Mouse (Mus musculus): ENCODE results near the gene Abi1. TPM values are rescaled to one million over a fixed set of nuclear protein-coding genes. Genes with fewer than 3 reads are reported as not detected.

Abi1 gene
- total and polyA plus RNA-seq, 2 experiments from 2014 or later: 71.7 to 141 TPM

GRCm38 (mm10) chr2:23034692-23035435 is 5.2 kb downstream of the Abi1 start:
- H3K9ac ChIP-seq: no peak overlapping the region
- no peak overlapping the region for H3K4me3 ChIP-seq (ENCODE audit: low read depth, low read length)
- no peak for TF ChIP-seq CTCF (IDR thresholded peaks at IDR 0.05; ENCODE audit: low read depth)
- no peaks in the 10 kb centered on the region for H3K27me3 ChIP-seq (ENCODE audit: insufficient read depth, low read length)
- H3K36me3 ChIP-seq (ENCODE audit: insufficient read depth): no peaks in the 10 kb centered on the region
- H3K4me2 ChIP-seq (ENCODE audit: low read depth): no peak overlapping the region
- H3K4me1 ChIP-seq (ENCODE audit: insufficient read depth): peaks cover 5% of the 10 kb centered on the region; the same call in 1 of the 2 replicates
- no peaks in the 10 kb centered on the region for H3K9me3 ChIP-seq (ENCODE audit: low read length)
- ATAC-seq: no peak
- no peak for DNase-seq
- H3K27ac ChIP-seq (ENCODE audit: low read depth, low read length): no peak overlapping the region
- WGBS: 85% methylated on average over 3 of the region's 3 CpGs

- Histone ChIP-seq H3K27me3 (ENCODE audit: insufficient read depth, low read length) (no peaks in the 10 kb centered on the region), H3K9me3 (ENCODE audit: low read length) (no peaks in the 10 kb centered on the region), H3K9ac (no peak overlapping the region), H3K36me3 (ENCODE audit: insufficient read depth) (no peaks in the 10 kb centered on the region; the same call in 1 of the 2 replicates), H3K4me3 (ENCODE audit: low read depth, low read length) (no peak overlapping the region), H3K27ac (ENCODE audit: low read depth, low read length) (no peak overlapping the region), H3K4me1 (ENCODE audit: insufficient read depth) (no peaks in the 10 kb centered on the region), H3K4me2 (ENCODE audit: low read depth) (no peak overlapping the region)
- 98% methylated on average over 4 of the region's 4 CpGs for WGBS
- DNase-seq (no peak), ATAC-seq (no peak)
- TF ChIP-seq CTCF (IDR thresholded peaks at IDR 0.05; ENCODE audit: low read depth): no peak
These were observed 9.4 kb downstream of the Abi1 start for GRCm38 (mm10) chr2:23030631-23031030.

GRCm38 (mm10) chr2:23028826-23029225 is 11.2 kb downstream of the Abi1 start:
- TF ChIP-seq CTCF (IDR thresholded peaks at IDR 0.05; ENCODE audit: low read depth): no peak
- ATAC-seq (no peak), DNase-seq (no peak)
- 65% methylated on average over 4 of the region's 4 CpGs for WGBS
- H3K4me3 ChIP-seq (ENCODE audit: low read depth, low read length): no peak overlapping the region
- no peaks in the 10 kb centered on the region; the same call in 1 of the 2 replicates for H3K36me3 ChIP-seq (ENCODE audit: insufficient read depth)
- no peak overlapping the region for H3K9ac ChIP-seq
- H3K4me2 ChIP-seq (ENCODE audit: low read depth): no peak overlapping the region
- H3K4me1 ChIP-seq (ENCODE audit: insufficient read depth): no peaks in the 10 kb centered on the region
- no peaks in the 10 kb centered on the region for H3K27me3 ChIP-seq (ENCODE audit: insufficient read depth, low read length)
- H3K27ac ChIP-seq (ENCODE audit: low read depth, low read length): no peak overlapping the region
- no peaks in the 10 kb centered on the region for H3K9me3 ChIP-seq (ENCODE audit: low read length)

GRCm38 (mm10) chr2:23026379-23026778 is 13.7 kb downstream of the Abi1 start:
- no peak for TF ChIP-seq CTCF (IDR thresholded peaks at IDR 0.05; ENCODE audit: low read depth)
- Histone ChIP-seq H3K4me2 (ENCODE audit: low read depth) (no peak overlapping the region), H3K27ac (ENCODE audit: low read depth, low read length) (no peak overlapping the region), H3K9me3 (ENCODE audit: low read length) (no peaks in the 10 kb centered on the region), H3K36me3 (ENCODE audit: insufficient read depth) (no peaks in the 10 kb centered on the region; the same call in 1 of the 2 replicates), H3K9ac (no peak overlapping the region), H3K4me1 (ENCODE audit: insufficient read depth) (no peaks in the 10 kb centered on the region), H3K27me3 (ENCODE audit: insufficient read depth, low read length) (no peaks in the 10 kb centered on the region), H3K4me3 (ENCODE audit: low read depth, low read length) (no peak overlapping the region)
- ATAC-seq (no peak), DNase-seq (no peak)
- 98% methylated on average over 1 of the region's 1 CpGs for WGBS

- no peaks in the 10 kb centered on the region for H3K9me3 ChIP-seq (ENCODE audit: low read length)
- DNase-seq: no peak
- H3K27ac ChIP-seq (ENCODE audit: low read depth, low read length): no peak overlapping the region
- ATAC-seq: no peak
- no peaks in the 10 kb centered on the region for H3K27me3 ChIP-seq (ENCODE audit: insufficient read depth, low read length)
- no peak overlapping the region for H3K4me2 ChIP-seq (ENCODE audit: low read depth)
- no peak for TF ChIP-seq CTCF (IDR thresholded peaks at IDR 0.05; ENCODE audit: low read depth)
- H3K9ac ChIP-seq: no peak overlapping the region
- no peak overlapping the region for H3K4me3 ChIP-seq (ENCODE audit: low read depth, low read length)
- 92% methylated on average over 4 of the region's 4 CpGs for WGBS
- H3K36me3 ChIP-seq (ENCODE audit: insufficient read depth): no peaks in the 10 kb centered on the region; the same call in 1 of the 2 replicates
- no peaks in the 10 kb centered on the region for H3K4me1 ChIP-seq (ENCODE audit: insufficient read depth)
These were observed 16.2 kb downstream of the Abi1 start for GRCm38 (mm10) chr2:23023714-23024282.

- H3K9me3 ChIP-seq (ENCODE audit: low read length): no peaks in the 10 kb centered on the region
- TF ChIP-seq CTCF (IDR thresholded peaks at IDR 0.05; ENCODE audit: low read depth): no peak
- H3K27ac ChIP-seq (ENCODE audit: low read depth, low read length): no peak overlapping the region
- H3K4me3 ChIP-seq (ENCODE audit: low read depth, low read length): no peak overlapping the region
- H3K9ac ChIP-seq: no peak overlapping the region
- DNase-seq: no peak
- H3K4me1 ChIP-seq (ENCODE audit: insufficient read depth): no peaks in the 10 kb centered on the region
- H3K27me3 ChIP-seq (ENCODE audit: insufficient read depth, low read length): no peaks in the 10 kb centered on the region
- no peaks in the 10 kb centered on the region for H3K36me3 ChIP-seq (ENCODE audit: insufficient read depth)
- no peak for ATAC-seq
- WGBS: 62% methylated on average over 3 of the region's 3 CpGs
- no peak overlapping the region for H3K4me2 ChIP-seq (ENCODE audit: low read depth)
These were observed 17.0 kb downstream of the Abi1 start for GRCm38 (mm10) chr2:23023023-23023422.

GRCm38 (mm10) chr2:23021721-23022120 is 18.3 kb downstream of the Abi1 start:
- no peaks in the 10 kb centered on the region for H3K27me3 ChIP-seq (ENCODE audit: insufficient read depth, low read length)
- WGBS: 13% methylated on average over 4 of the region's 4 CpGs
- no peak overlapping the region for H3K27ac ChIP-seq (ENCODE audit: low read depth, low read length)
- H3K4me3 ChIP-seq (ENCODE audit: low read depth, low read length): no peak overlapping the region
- TF ChIP-seq CTCF (IDR thresholded peaks at IDR 0.05; ENCODE audit: low read depth): no peak
- no peaks in the 10 kb centered on the region for H3K4me1 ChIP-seq (ENCODE audit: insufficient read depth)
- DNase-seq (no peak), ATAC-seq (no peak)
- H3K9me3 ChIP-seq (ENCODE audit: low read length): no peaks in the 10 kb centered on the region
- H3K9ac ChIP-seq: no peak overlapping the region
- no peaks in the 10 kb centered on the region for H3K36me3 ChIP-seq (ENCODE audit: insufficient read depth)
- no peak overlapping the region for H3K4me2 ChIP-seq (ENCODE audit: low read depth)
